Comparison of ENCODE assay signal across 9 mouse cellular contexts in genomic region chr9:107246170-107246569, GRCm38 (mm10). TPM values are rescaled to one million over a fixed set of nuclear protein-coding genes. Genes with fewer than 3 reads are reported as not detected.
DNase-seq lines count a peak whose midpoint lies in the region; ATAC-seq and TF ChIP-seq lines count a peak whose summit lies in the region.
"Had no signal": no experiment of that assay in that cellular context is flagged by ENCODE, and none has a peak within 500 bp of the region (broad histone marks: within the 10 kb centered on the region; RNA-seq: fewer than 3 reads in every experiment).

No protein-coding gene starts in this region.

- H3K4me2 ChIP-seq in hindbrain, embryonic 12.5 days (replicated peaks) = no peak overlapping the region
- H3K4me2 ChIP-seq: limb, embryonic 12.5 days had no signal

- no peaks in the 10 kb centered on the region for H3K9me3 ChIP-seq in hindbrain, embryonic 12.5 days (replicated peaks)
- H3K9me3 ChIP-seq: limb, embryonic 12.5 days had no signal

- no peaks in the 10 kb centered on the region for H3K4me1 ChIP-seq in liver, adult 2 months (ENCODE audit: control insufficient read depth, insufficient read depth, low read length)
- H3K4me1 ChIP-seq in bone marrow, adult 2 months (ENCODE audit: control insufficient read depth, insufficient read depth, low read length) = no peaks in the 10 kb centered on the region
- H3K4me1 ChIP-seq in hindbrain, embryonic 12.5 days = no peaks in the 10 kb centered on the region
- H3K4me1 ChIP-seq: limb, embryonic 12.5 days had no signal

- TF ChIP-seq CTCF in liver, adult 2 months (IDR thresholded peaks at IDR 0.05; ENCODE audit: low read depth, low read length) = peak; percentile 60
- TF ChIP-seq CTCF in bone marrow, adult 2 months (IDR thresholded peaks at IDR 0.05; ENCODE audit: control insufficient read depth, insufficient read depth, low read length) = peak; percentile 69

- no peak for TF ChIP-seq POLR2A in liver, adult 2 months (IDR thresholded peaks at IDR 0.05; ENCODE audit: extremely low read depth, insufficient read depth, low read length)
- TF ChIP-seq POLR2A in bone marrow, adult 2 months (IDR thresholded peaks at IDR 0.05; ENCODE audit: borderline replicate concordance, control insufficient read depth, low read depth, low read length) = no peak

- H3K4me3 ChIP-seq in liver, adult 2 months (ENCODE audit: insufficient read depth, low read depth, low read length) = no peak overlapping the region
- H3K4me3 ChIP-seq in bone marrow, adult 2 months (replicated peaks; ENCODE audit: control insufficient read depth, low read depth, low read length) = no peak overlapping the region
- H3K4me3 ChIP-seq in hindbrain, embryonic 12.5 days = no peak overlapping the region
- H3K4me3 ChIP-seq: limb, embryonic 12.5 days had no signal

- H3K36me3 ChIP-seq in liver, adult 2 months (ENCODE audit: control insufficient read depth, insufficient read depth, low read length) = no peaks in the 10 kb centered on the region
- H3K36me3 ChIP-seq in hindbrain, embryonic 12.5 days = no peaks in the 10 kb centered on the region
- H3K36me3 ChIP-seq: limb, embryonic 12.5 days had no signal

- H3K27ac ChIP-seq in liver, adult 2 months (replicated peaks; ENCODE audit: insufficient read depth, low read depth, low read length) = no peak overlapping the region
- H3K27ac ChIP-seq in bone marrow, adult 2 months (ENCODE audit: control insufficient read depth, insufficient read depth, low read depth, low read length, poor library complexity) = no peak overlapping the region
- H3K27ac ChIP-seq in hindbrain, embryonic 12.5 days = no peak overlapping the region
- H3K27ac ChIP-seq: limb, embryonic 12.5 days had no signal

- peak; percentile 35 to 62 for DNase-seq in cerebellum, adult 18-20 months
- DNase-seq in cerebellum, adult 11-12 months = no peak
- peak; percentile 23 for DNase-seq in liver, adult 2 months (ENCODE audit: extremely low read depth, low read depth, low spot score)
- no peak for DNase-seq in liver
- DNase-seq in layer of hippocampus, postnatal 10 days (ENCODE audit: low spot score in 2 of 2) = no peak

- H3K79me2 ChIP-seq in liver, adult 2 months (ENCODE audit: control insufficient read depth, insufficient read depth, low read length) = no peaks in the 10 kb centered on the region

- H3K9ac ChIP-seq in liver, adult 2 months (ENCODE audit: low read depth, low read length) = no peak overlapping the region
- H3K9ac ChIP-seq in hindbrain, embryonic 12.5 days = no peak overlapping the region
- H3K9ac ChIP-seq: limb, embryonic 12.5 days had no signal

- WGBS in liver, adult 2 months = 50% methylated on average over 4 of the region's 4 CpGs
- 50% methylated on average over 4 of the region's 4 CpGs for WGBS in bone marrow, adult 2 months
- 64% methylated on average over 4 of the region's 4 CpGs for WGBS in hindbrain, embryonic 12.5 days

- H3K27me3 ChIP-seq in liver, adult 2 months (ENCODE audit: control insufficient read depth, insufficient read depth, low read length) = no peaks in the 10 kb centered on the region
- H3K27me3 ChIP-seq in hindbrain, embryonic 12.5 days = 0 out of 2 replicates have a peak, but pooled peaks cover 3% of the 10 kb centered on the region
- H3K27me3 ChIP-seq: limb, embryonic 12.5 days had no signal

- peak; percentile 64; the same call in 1 of the 2 replicates for ATAC-seq in megakaryocyte-erythroid progenitor cell, adult 5-6 weeks (replicated peaks; ENCODE audit: low FRiP score, low TSS enrichment, poor library complexity, severe bottlenecking)
- no peak for ATAC-seq in hindbrain, embryonic 12.5 days (ENCODE audit: low FRiP score)

RNA-seq across cellular contexts. Expression of gene Dock3, which starts 14.5 kb away (rescaled TPM):
- 0.20 TPM in 1 of 2 replicates, not detected in the other for total RNA-seq in liver, adult 2 months (2014; rRNA removed)
- not detected in 2 replicates for polyA plus RNA-seq in liver, adult 2 months (2012; rRNA removed)
- 0.83 TPM in 1 of 2 replicates, not detected in the other for polyA plus RNA-seq in bone marrow, adult 2 months (2011; ENCODE audit: insufficient read depth, insufficient read length, low replicate concordance, missing spikeins)
- 0.09 TPM in 1 of 2 replicates, not detected in the other for total RNA-seq in megakaryocyte-erythroid progenitor cell, adult 5-6 weeks (2014; fragmentation: Nextera tagmentation)
- total RNA-seq in megakaryocyte-erythroid progenitor cell, adult 5-6 weeks (2017) = not detected in 2 replicates
- 13.4 and 14.4 TPM in 2 replicates for polyA plus RNA-seq in hindbrain, embryonic 12.5 days (2016; fragmentation: Nextera tagmentation; extraction: Ambion mirVana)
- 100 to 1,000 TPM in 1 of 2 experiments, 10 to 100 TPM in 1; 87.6 to 114 TPM for total RNA-seq in layer of hippocampus, postnatal 10 days (2021)

RNA-seq across cellular contexts. Expression of gene Mapkapk3, which starts 43.5 kb away (rescaled TPM):
- total RNA-seq in liver, adult 2 months (2014; rRNA removed) = 1.8 and 3.4 TPM in 2 replicates
- 3.9 and 6.0 TPM in 2 replicates for polyA plus RNA-seq in liver, adult 2 months (2012; rRNA removed)
- polyA plus RNA-seq in bone marrow, adult 2 months (2011; ENCODE audit: insufficient read depth, insufficient read length, low replicate concordance, missing spikeins) = 16.9 and 46.9 TPM in 2 replicates
- 26.8 and 34.0 TPM in 2 replicates for total RNA-seq in megakaryocyte-erythroid progenitor cell, adult 5-6 weeks (2014; fragmentation: Nextera tagmentation)
- 26.9 and 31.6 TPM in 2 replicates for total RNA-seq in megakaryocyte-erythroid progenitor cell, adult 5-6 weeks (2017)
- 3.9 and 5.0 TPM in 2 replicates for polyA plus RNA-seq in hindbrain, embryonic 12.5 days (2016; fragmentation: Nextera tagmentation; extraction: Ambion mirVana)
- 1 to 10 TPM; 1.7 to 1.8 TPM for total RNA-seq in layer of hippocampus, postnatal 10 days (2021)

RNA-seq across cellular contexts. Expression of gene Cish, which starts 49.7 kb away (rescaled TPM):
- 0.55 and 1.7 TPM in 2 replicates for total RNA-seq in liver, adult 2 months (2014; rRNA removed)
- 10.1 and 32.8 TPM in 2 replicates for polyA plus RNA-seq in liver, adult 2 months (2012; rRNA removed)
- polyA plus RNA-seq in bone marrow, adult 2 months (2011; ENCODE audit: insufficient read depth, insufficient read length, low replicate concordance, missing spikeins) = 2.5 and 7.0 TPM in 2 replicates
- total RNA-seq in megakaryocyte-erythroid progenitor cell, adult 5-6 weeks (2014; fragmentation: Nextera tagmentation) = 2.9 and 9.3 TPM in 2 replicates
- total RNA-seq in megakaryocyte-erythroid progenitor cell, adult 5-6 weeks (2017) = 1.2 and 1.6 TPM in 2 replicates
- polyA plus RNA-seq in hindbrain, embryonic 12.5 days (2016; fragmentation: Nextera tagmentation; extraction: Ambion mirVana) = 6.8 and 8.0 TPM in 2 replicates
- 10 to 100 TPM in 1 of 2 experiments, 1 to 10 TPM in 1; 5.9 to 10.0 TPM for total RNA-seq in layer of hippocampus, postnatal 10 days (2021)

Comparison
In these comparisons a context has a peak if more than half of its experiments do, and no peak if none do; other contexts are left out.
1. DNase-seq: peak in cerebellum, adult 18-20 months (2 of 2) and liver, adult 2 months (single experiment); none in cerebellum, adult 11-12 months (single experiment), liver (single experiment) and layer of hippocampus, postnatal 10 days (0 of 2).
2. RNA of gene Dock3, which starts 14.5 kb away (total RNA-seq): 87.6 to 114 TPM in layer of hippocampus, postnatal 10 days; 0.09 TPM in megakaryocyte-erythroid progenitor cell, adult 5-6 weeks and 0.20 TPM in liver, adult 2 months; every median in the first group is over 10 times any median in the second.